Mouse (Mus musculus) v-Abl transformed pro-B cells (cell line): ENCODE results near the gene Nav1.

ENCODE experiments used
- in situ Hi-C, 2 experiments: fragments of 400-800 bp; cut with MboI; formaldehyde crosslinking; loops; one replicate each; pipeline ENCODE4 v1.15.1; 2025; ENCODE audit not compliant: unreplicated experiment in 2 of 2

Nav1 gene

GRCm38 (mm10) chr1:135553615-135554014 lies 53.5 kb downstream of the Nav1 start:
- in situ Hi-C loops, result no loop called here

- in situ Hi-C loops, result no loop called here
These were observed 53.9 kb downstream of the Nav1 start for GRCm38 (mm10) chr1:135553154-135553553.

- in situ Hi-C loops, result no loop called here
These were observed 56.2 kb downstream of the Nav1 start for GRCm38 (mm10) chr1:135550886-135551285.

- in situ Hi-C loops, result loop anchor here in 1 of 2 experiments (10.0 kb wide), 1 partner anchor 374 kb away; no protein-coding TSS in a partner anchor
These were observed 58.3 kb downstream of the Nav1 start for GRCm38 (mm10) chr1:135548750-135549149.

GRCm38 (mm10) chr1:135546099-135546498 lies 61.0 kb downstream of the Nav1 start:
- in situ Hi-C loops, result loop anchor here in 1 of 2 experiments (10.0 kb wide), 1 partner anchor 371 kb away; no protein-coding TSS in a partner anchor

- in situ Hi-C loops, result loop anchor here in 1 of 2 experiments (5.0 to 10.0 kb wide), 2 partner anchors 118 to 370 kb away; no protein-coding TSS in a partner anchor
These were observed 62.5 kb downstream of the Nav1 start for GRCm38 (mm10) chr1:135544504-135545146.

GRCm38 (mm10) chr1:135542841-135543810 lies 64.0 kb downstream of the Nav1 start:
- in situ Hi-C loops, result loop anchor here in 1 of 2 experiments (5.0 to 10.0 kb wide), 2 partner anchors 119 to 368 kb away; no protein-coding TSS in a partner anchor

- in situ Hi-C loops, result loop anchor here in 1 of 2 experiments (5.0 to 10.0 kb wide), 2 partner anchors 120 to 367 kb away; no protein-coding TSS in a partner anchor
These were observed 65.0 kb downstream of the Nav1 start for GRCm38 (mm10) chr1:135542080-135542479.

- in situ Hi-C loops, result loop anchor here in 1 of 2 experiments (5.0 to 10.0 kb wide), 2 partner anchors 122 to 365 kb away; no protein-coding TSS in a partner anchor
These were observed 66.8 kb downstream of the Nav1 start for GRCm38 (mm10) chr1:135540270-135540669.

GRCm38 (mm10) chr1:135538441-135539265 lies 68.4 kb downstream of the Nav1 start:
- in situ Hi-C loops, result no loop called here

- in situ Hi-C loops, result no loop called here
These were observed 70.3 kb downstream of the Nav1 start for GRCm38 (mm10) chr1:135536822-135537221.

- in situ Hi-C loops, result no loop called here
These were observed 70.8 kb downstream of the Nav1 start for GRCm38 (mm10) chr1:135536326-135536725.

GRCm38 (mm10) chr1:135535256-135535655 lies 71.8 kb downstream of the Nav1 start:
- in situ Hi-C loops, result no loop called here

GRCm38 (mm10) chr1:135534782-135535181 lies 72.3 kb downstream of the Nav1 start:
- in situ Hi-C loops, result no loop called here

GRCm38 (mm10) chr1:135534070-135534469 lies 73.0 kb downstream of the Nav1 start:
- in situ Hi-C loops, result no loop called here

GRCm38 (mm10) chr1:135532383-135532782 lies 74.7 kb downstream of the Nav1 start:
- in situ Hi-C loops, result no loop called here

GRCm38 (mm10) chr1:135531981-135532380 lies 75.1 kb downstream of the Nav1 start:
- in situ Hi-C loops, result no loop called here

GRCm38 (mm10) chr1:135531081-135531480 lies 76.0 kb downstream of the Nav1 start:
- in situ Hi-C loops, result no loop called here

- in situ Hi-C loops, result no loop called here
These were observed 82.6 kb downstream of the Nav1 start for GRCm38 (mm10) chr1:135524518-135524860.

GRCm38 (mm10) chr1:135523780-135524517 lies 83.1 kb downstream of the Nav1 start:
- in situ Hi-C loops, result no loop called here
